Mouse (Mus musculus): ENCODE measurements at regions not wholly inside any gene's neighbourhood (a gene's known extent, or its start where the extent isn't known, plus 50 kb on each side); places are given as distances from the start of the nearest gene placed in this dataset.

DNA sequence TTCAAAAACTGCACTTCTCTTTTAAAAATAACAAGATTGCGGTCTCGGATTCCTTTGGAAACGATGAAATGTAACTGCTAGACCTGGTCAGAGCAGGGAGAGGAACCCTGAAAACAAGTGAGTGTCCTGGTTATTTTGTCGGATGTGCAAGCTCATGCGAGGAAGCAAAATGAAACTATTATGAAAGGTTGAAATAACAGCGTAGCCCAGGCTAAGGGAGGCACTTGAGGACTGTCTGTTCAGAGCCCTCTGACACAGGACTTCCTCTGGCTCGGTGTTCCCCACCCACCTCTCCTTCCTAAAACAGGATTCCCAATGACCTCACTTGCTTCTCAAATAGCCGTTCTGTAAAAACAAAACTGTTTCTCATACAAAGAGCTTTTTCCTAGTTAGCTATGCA, 51.3 kb upstream of the S1pr1 start:
- no peak for DNase-seq (ENCODE audit: low spot score)

- DNase-seq (ENCODE audit: low spot score) = no peak
Measured at GRCm38 (mm10) chr3:115768290-115768689, 53.4 kb upstream of the S1pr1 start.

DNA sequence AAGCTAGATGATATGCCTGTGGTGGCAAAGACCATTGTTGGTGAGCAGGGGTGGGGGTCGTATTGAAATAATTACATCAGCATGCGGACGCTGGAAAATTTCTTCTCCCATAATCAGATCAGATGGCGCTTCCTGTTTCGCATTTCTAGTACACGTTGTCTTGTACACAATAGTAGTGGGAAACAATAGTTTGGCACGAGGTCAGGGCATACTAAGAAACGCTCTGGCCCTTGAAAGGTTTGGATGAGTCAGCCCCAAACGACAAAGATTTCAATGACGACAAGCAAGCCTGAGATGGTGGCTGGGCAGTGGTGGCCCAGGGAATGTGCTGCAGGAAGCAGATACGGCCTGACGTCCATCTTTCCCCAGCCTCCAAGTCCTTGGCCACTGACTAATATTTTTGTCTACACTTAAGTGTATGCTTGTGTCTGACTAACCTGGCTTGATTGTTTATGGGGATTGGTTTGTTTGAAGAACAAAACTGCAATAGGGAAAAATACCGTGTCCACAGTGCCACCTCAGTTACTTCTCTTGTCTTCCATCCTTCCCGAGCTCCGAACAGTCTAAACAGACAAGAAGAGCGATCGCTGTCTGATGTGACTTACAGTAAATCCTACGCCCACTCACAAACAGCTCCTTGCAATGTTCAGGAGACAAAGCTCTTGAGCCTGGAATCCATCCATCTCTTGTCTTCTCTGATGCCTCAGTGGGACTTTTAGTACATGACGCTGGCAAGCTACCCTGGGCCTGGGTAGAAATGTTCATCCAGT, 54.1 kb upstream of the S1pr1 start:
- no peak for DNase-seq (ENCODE audit: low spot score)

DNA sequence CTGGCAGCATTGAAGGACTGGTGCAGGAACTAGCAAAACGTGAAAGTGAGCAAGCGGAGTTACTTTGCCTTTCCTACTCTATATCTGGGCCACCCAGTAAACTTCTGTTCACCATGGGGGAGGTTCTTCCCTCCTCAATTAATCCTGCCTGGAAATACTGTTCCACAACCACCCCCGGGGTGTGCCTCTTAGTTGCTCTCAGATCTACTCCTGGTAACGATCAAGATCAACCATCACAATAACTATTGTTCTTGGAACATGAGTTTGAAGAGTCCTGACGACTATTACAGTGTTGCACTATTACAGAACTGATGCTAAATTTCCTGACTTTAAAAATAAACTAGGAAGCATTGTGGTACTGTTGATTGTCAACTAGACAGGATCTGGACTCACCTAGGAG, 57.8 kb upstream of the S1pr1 start:
- DNase-seq (ENCODE audit: low spot score) = no peak

DNA sequence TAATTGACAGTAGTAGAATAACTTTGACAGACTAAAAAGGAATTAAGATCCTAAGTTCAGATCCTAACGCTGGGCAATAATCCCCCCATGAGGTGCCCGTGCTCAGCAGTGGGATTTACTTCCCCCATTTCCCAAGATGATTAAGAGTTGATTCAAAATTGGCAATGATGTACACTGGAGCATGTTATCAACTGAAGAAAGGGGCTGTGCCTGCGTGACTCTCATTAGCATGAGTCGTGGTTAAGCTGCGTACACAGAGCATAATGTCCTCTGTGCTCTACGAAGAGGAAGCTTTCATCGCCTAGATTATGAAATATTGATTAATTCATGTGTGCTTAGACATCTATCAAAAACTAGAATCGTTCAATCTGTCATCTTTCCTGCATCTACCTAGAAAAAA, 59.4 kb upstream of the S1pr1 start:
- no peak for DNase-seq (ENCODE audit: low spot score)

- no peak for DNase-seq (ENCODE audit: low spot score)
Measured at GRCm38 (mm10) chr3:115774723-115775122, 59.9 kb upstream of the S1pr1 start.

GRCm38 (mm10) chr3:115779144-115779890, 64.4 kb upstream of the S1pr1 start:
- no peak for DNase-seq (ENCODE audit: low spot score)

DNA sequence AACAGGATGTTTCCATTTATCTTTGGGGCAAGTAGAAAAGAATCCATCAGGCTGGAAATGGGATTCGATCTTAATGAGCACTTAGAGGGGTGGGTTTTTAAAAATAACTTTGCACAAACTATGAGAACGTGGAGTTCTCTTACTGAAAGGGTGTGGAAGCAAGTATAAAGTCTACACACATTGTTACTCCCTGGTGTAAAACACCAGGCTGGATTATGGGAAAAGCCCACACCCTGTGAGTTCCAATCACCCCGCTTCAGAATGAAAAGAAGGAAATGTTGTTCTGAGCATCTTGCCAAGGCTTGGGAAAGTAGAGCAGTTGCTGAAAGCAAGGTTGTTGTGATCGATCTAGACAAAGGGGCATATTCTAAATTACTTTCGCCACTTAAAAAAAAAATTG, 65.0 kb upstream of the S1pr1 start:
- no peak for DNase-seq (ENCODE audit: low spot score)

GRCm38 (mm10) chr3:115782726-115783125, 67.9 kb upstream of the S1pr1 start:
- no peak for DNase-seq (ENCODE audit: low spot score)

GRCm38 (mm10) chr3:115787360-115787759, 72.5 kb upstream of the S1pr1 start:
- DNase-seq (ENCODE audit: low spot score) = no peak

GRCm38 (mm10) chr3:115788525-115788924, 73.7 kb upstream of the S1pr1 start:
- DNase-seq (ENCODE audit: low spot score) = no peak

GRCm38 (mm10) chr3:115789063-115789462, 74.2 kb upstream of the S1pr1 start:
- no peak for DNase-seq (ENCODE audit: low spot score)

- DNase-seq (ENCODE audit: low spot score) = no peak
Measured at GRCm38 (mm10) chr3:115792606-115793005, 77.7 kb upstream of the S1pr1 start.

DNA sequence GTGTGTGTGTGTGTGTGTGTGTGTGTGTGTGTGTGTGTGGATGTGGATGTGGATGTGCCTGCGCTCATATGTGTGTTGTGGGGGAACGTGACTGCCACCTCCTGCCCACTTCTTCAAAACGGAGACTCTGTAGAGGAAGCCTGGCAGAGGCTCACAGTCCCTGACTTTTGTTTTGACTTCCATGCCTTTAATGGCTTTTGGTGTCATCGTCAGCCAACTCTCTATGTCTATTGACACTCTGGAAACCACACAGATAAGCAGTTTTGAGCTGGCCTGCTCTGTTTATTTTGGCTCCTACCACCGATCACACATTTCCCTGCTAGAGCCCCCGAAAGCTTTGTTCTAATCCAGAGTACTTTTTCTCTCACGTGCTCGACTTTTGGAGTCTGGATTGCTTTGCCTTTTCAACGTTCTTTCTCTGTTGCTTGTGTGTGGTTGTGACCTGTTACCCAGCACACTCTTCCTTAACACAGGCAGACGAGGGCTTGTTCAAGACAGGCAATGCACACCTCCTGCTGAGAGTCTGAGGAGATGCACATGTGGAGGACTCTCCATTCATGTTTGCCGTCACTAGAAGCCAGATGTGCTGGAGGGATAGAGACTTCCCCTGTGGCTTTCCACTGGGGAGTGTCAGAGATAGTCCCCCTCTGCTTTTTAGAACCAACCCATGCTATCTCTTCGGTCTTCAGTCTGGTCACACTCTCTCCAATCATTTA, 78.6 kb upstream of the S1pr1 start:
- peak; percentile 49 for DNase-seq (ENCODE audit: low spot score)

GRCm38 (mm10) chr3:115799326-115799725, 84.5 kb upstream of the S1pr1 start:
- DNase-seq (ENCODE audit: low spot score) = peak; percentile 19

DNA sequence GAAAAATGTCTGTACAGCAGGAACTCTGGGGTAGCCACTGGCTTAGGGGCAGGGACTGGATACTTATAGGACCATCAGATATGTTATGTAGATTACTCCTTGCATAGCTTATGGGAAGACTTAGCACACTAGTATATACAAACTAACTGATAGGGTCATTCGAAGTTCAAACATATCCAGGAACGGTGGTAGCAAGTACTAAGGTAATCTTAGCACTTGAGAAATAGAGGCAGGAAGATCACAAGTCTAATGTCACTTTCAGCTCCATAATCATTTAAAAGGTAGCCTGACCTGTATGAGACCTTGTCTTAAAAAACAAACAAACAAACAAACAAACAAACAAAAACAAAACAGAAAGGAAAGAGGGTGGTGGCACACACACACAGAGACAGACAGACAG, 85.1 kb upstream of the S1pr1 start:
- DNase-seq (ENCODE audit: low spot score) = no peak

- DNase-seq (ENCODE audit: low spot score) = no peak
Measured at GRCm38 (mm10) chr3:115800873-115801272, 86.0 kb upstream of the S1pr1 start.

DNA sequence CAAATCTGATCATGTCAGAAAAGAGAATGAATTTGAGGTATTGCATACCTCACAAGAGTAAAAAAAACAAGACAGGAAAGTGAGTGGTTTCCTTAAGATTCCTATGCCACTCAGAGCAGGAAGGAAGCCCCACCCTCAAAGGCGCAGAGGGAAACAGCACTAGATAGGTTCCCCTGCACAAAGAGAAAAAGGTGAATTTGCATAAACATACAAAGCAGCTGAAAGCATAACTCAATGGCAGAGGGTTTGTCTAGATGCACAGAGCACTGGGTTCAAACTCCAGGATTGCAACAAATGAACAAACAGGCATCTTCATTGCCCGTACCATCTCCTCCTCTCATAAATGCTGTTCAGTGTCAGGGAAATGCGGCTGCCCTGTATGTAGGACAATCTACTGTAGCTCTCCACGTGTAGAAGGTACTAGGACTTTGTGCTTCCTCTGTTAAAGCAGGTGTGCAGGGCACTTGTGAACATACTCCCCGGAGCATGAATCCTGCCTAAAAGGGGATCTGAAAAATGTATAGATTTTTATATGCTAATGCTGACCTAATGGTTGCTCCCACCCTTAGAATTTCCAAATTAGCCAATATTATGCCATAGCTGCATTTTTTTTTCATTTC, 85.9 kb upstream of the Dph5 start:
- peak; percentile 26 for DNase-seq (ENCODE audit: low spot score)

DNA sequence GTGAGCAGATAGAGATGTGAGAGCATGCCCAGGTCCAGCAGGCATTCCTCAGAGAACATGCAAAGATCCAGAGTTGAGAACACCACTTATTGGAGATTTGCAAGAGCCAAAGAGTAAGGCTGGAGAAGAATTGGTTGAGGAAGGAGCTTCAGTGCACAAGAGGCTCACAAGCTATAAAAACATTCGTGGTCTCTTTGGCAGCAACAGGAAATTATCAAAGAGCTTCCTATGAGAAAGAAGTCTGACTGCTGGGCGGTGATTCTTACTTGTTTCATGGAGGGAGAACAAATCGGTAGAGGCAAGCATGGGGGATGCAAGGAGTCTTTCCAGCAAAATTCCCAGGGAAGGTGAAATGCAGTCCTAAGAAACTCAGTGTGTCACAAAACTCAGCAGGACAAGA, 83.0 kb upstream of the Dph5 start:
- peak; percentile 27 for DNase-seq (ENCODE audit: low spot score)

DNA sequence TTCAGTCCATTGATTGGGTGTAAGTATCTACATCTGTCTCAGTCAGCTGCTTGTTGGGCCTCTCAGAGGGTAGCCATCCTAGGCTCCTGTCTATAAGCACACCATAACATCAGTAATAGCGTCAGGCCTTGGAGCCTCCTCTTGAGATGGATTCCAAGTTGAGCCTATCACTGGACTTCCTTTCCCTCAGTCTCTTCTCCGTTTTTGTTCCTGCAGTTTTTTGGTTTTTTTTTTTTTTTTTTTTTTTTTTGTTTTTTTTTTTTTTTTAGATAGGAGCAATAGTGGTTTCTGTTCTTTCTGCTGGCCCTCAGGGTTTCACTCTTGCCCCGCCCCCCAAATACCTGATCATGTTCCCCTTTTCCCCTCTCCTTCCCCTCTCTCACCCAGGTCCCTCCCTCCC, 80.6 kb upstream of the Dph5 start:
- no peak for DNase-seq (ENCODE audit: low spot score)

- no peak for DNase-seq (ENCODE audit: low spot score)
Measured at GRCm38 (mm10) chr3:115815168-115815567, 72.5 kb upstream of the Dph5 start.
